Mouse (Mus musculus): Measurements from ENCODE around the gene Zfp189. TPM values are rescaled to one million over a fixed set of nuclear protein-coding genes. Genes with fewer than 3 reads are reported as not detected.
A peak's percentile ranks its signal among the peaks of the same experiment; 100 is the strongest.
"Not testable (repeated sequence)": the region's sequence is repeated elsewhere in the genome, so short reads cannot be mapped to it uniquely, and the experiment has no call there.

Gene Zfp189
- total and polyA plus RNA-seq, 3 experiments = 1.5 to 17.0 (median 8.4) TPM

GRCm38 (mm10) chr4:49509183-49509582, 11.8 kb upstream of the Zfp189 start:
- no peak for DNase-seq (ENCODE audit: low spot score)
- no peaks in the 10 kb centered on the region for H3K27me3 ChIP-seq (ENCODE audit: insufficient read depth, low read length)
- H3K9me3 ChIP-seq (replicated peaks) = no peaks in the 10 kb centered on the region
- H3K4me1 ChIP-seq (ENCODE audit: insufficient read depth, low read depth, low read length) = peaks cover 4% of the 10 kb centered on the region
- ATAC-seq (ENCODE audit: extremely low read depth, insufficient number of reproducible peaks, low FRiP score, poor library complexity, severe bottlenecking) = no peak
- H3K4me3 ChIP-seq (ENCODE audit: low read depth, low read length) = no peak overlapping the region
- peaks cover 27% of the 10 kb centered on the region for H3K36me3 ChIP-seq (replicated peaks)
- TF ChIP-seq GATA2 (IDR thresholded peaks at IDR 0.05; ENCODE audit: borderline replicate concordance, low read depth, low read length) (no peak), POLR2AphosphoS5 (IDR thresholded peaks at IDR 0.05; ENCODE audit: insufficient replicate concordance, low read depth, low read length) (no peak), CTCF (IDR thresholded peaks at IDR 0.05; ENCODE audit: low read depth, low read length) (no peak), TAL1 (conservative IDR thresholded peaks at IDR 0.05; ENCODE audit: low read depth, low read length) (no peak), GATA1 (IDR thresholded peaks at IDR 0.05; ENCODE audit: borderline replicate concordance, low read length) (no peak)

DNA sequence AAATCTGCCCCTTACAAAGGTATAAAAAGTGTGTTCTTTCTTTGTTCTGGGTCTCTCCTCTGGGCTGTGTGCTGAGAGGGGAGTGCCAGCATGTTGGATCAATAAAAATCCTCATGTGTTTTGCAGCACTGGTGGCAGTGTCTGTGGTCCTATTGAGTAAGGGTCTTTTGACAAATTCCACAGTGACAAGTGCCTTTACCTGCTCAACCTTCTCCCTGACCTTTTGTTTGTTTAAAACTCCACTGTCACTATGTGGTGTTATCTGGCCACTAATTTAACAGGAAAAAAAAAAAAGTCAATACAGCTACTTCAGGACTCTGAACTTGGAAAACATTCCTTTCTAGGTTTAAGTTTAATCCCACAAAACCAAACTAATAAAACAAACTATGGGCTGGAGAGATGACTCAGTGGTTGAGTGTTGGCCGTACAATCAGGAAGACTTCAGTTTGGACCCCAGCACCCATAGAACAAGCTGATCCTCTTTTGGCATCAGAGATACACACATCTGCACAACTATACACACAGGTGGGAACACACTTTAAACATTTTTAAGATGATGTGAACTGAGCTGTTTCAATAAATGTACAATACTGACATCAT, 10.6 kb upstream of the Zfp189 start:
- H3K9me3 ChIP-seq (replicated peaks); DNase-seq (ENCODE audit: low spot score); ATAC-seq (ENCODE audit: extremely low read depth, insufficient number of reproducible peaks, low FRiP score, poor library complexity, severe bottlenecking); H3K4me1 ChIP-seq (ENCODE audit: insufficient read depth, low read depth, low read length); H3K27me3 ChIP-seq (ENCODE audit: insufficient read depth, low read length); H3K4me3 ChIP-seq (ENCODE audit: low read depth, low read length): not testable (repeated sequence)
- peaks cover 37% of the 10 kb centered on the region for H3K36me3 ChIP-seq (replicated peaks)

DNA sequence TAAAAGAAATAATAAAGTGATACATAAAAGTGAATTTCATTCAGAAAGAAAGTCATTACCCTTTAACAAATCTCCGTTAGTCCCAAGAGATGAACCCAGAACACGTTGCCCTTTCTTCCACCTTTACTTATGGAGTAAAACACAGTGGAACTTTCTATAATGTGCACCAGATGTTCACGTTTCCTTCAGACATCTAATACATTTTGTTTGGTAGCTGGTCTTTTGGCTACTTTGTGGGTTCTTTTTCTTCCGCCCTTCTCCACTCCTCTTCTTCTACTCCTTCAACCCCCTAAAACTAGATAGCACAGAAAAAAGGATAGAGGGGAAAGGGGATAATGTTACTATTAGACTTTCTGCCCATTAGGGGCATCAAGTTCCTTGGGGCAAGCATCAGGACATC, 8.3 kb upstream of the Zfp189 start:
- peaks cover 5% of the 10 kb centered on the region; the same call in 1 of the 2 replicates for H3K4me1 ChIP-seq (ENCODE audit: insufficient read depth, low read depth, low read length)
- no peaks in the 10 kb centered on the region for H3K27me3 ChIP-seq (ENCODE audit: insufficient read depth, low read length)
- DNase-seq (ENCODE audit: low spot score) (no peak), ATAC-seq (ENCODE audit: extremely low read depth, insufficient number of reproducible peaks, low FRiP score, poor library complexity, severe bottlenecking) (no peak)
- no peaks in the 10 kb centered on the region for H3K9me3 ChIP-seq (replicated peaks)
- H3K4me3 ChIP-seq (ENCODE audit: low read depth, low read length) = no peak overlapping the region
- H3K36me3 ChIP-seq (replicated peaks) = peaks cover 46% of the 10 kb centered on the region
- TF ChIP-seq GATA2 (IDR thresholded peaks at IDR 0.05; ENCODE audit: borderline replicate concordance, low read depth, low read length) = no peak
- no peak for TF ChIP-seq CTCF (IDR thresholded peaks at IDR 0.05; ENCODE audit: low read depth, low read length)
- no peak for TF ChIP-seq GATA1 (IDR thresholded peaks at IDR 0.05; ENCODE audit: borderline replicate concordance, low read length)

- Histone ChIP-seq H3K9me3 (replicated peaks) (no peaks in the 10 kb centered on the region), H3K4me3 (ENCODE audit: low read depth, low read length) (no peak overlapping the region), H3K4me1 (ENCODE audit: insufficient read depth, low read depth, low read length) (peaks cover 19% of the 10 kb centered on the region), H3K27me3 (ENCODE audit: insufficient read depth, low read length) (no peaks in the 10 kb centered on the region), H3K36me3 (replicated peaks) (peaks cover 56% of the 10 kb centered on the region)
- no peak for DNase-seq (ENCODE audit: low spot score)
- no peak for TF ChIP-seq CTCF (IDR thresholded peaks at IDR 0.05; ENCODE audit: low read depth, low read length)
- TF ChIP-seq TAL1 (conservative IDR thresholded peaks at IDR 0.05; ENCODE audit: low read depth, low read length) = no peak
- no peak for TF ChIP-seq GATA2 (IDR thresholded peaks at IDR 0.05; ENCODE audit: borderline replicate concordance, low read depth, low read length)
- TF ChIP-seq GATA1 (IDR thresholded peaks at IDR 0.05; ENCODE audit: borderline replicate concordance, low read length) = no peak
- TF ChIP-seq POLR2AphosphoS5 (IDR thresholded peaks at IDR 0.05; ENCODE audit: insufficient replicate concordance, low read depth, low read length) = no peak
- ATAC-seq (ENCODE audit: extremely low read depth, insufficient number of reproducible peaks, low FRiP score, poor library complexity, severe bottlenecking) = no peak
These were observed 6.5 kb upstream of the Zfp189 start for GRCm38 (mm10) chr4:49514441-49514840.

DNA sequence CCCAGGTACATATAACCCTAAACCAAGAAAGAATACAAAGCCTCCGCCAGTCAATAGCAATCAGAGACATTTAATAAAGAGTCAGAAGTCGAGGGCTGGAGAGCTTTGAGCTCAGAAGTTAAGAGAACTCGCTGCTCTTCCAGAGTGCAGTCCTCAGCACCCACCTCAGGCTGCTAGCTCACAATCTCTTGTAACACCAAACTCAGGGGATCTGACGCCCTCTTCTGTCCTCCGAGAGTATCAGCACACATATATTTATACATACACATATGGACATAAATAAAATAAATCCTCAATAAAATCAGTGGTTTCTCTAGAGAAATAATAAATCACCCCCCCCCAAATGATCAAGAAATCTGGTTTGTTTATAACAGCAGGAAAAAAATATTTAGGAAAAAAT, 1.5 kb upstream of the Zfp189 start:
- DNase-seq (ENCODE audit: low spot score) = no peak
- Histone ChIP-seq H3K9me3 (replicated peaks) (no peaks in the 10 kb centered on the region), H3K4me3 (ENCODE audit: low read depth, low read length) (peak overlapping the region; percentile 31; the same call in 1 of the 2 replicates), H3K4me1 (ENCODE audit: insufficient read depth, low read depth, low read length) (peaks cover 30% of the 10 kb centered on the region), H3K27me3 (ENCODE audit: insufficient read depth, low read length) (no peaks in the 10 kb centered on the region), H3K36me3 (replicated peaks) (peaks cover 41% of the 10 kb centered on the region)
- no peak for ATAC-seq (ENCODE audit: extremely low read depth, insufficient number of reproducible peaks, low FRiP score, poor library complexity, severe bottlenecking)
- TF ChIP-seq TAL1 (conservative IDR thresholded peaks at IDR 0.05; ENCODE audit: low read depth, low read length) (no peak), GATA2 (IDR thresholded peaks at IDR 0.05; ENCODE audit: borderline replicate concordance, low read depth, low read length) (no peak), CTCF (IDR thresholded peaks at IDR 0.05; ENCODE audit: low read depth, low read length) (no peak), POLR2AphosphoS5 (IDR thresholded peaks at IDR 0.05; ENCODE audit: insufficient replicate concordance, low read depth, low read length) (no peak), GATA1 (IDR thresholded peaks at IDR 0.05; ENCODE audit: borderline replicate concordance, low read length) (no peak)

GRCm38 (mm10) chr4:49521346-49521745, 370 bp downstream of the Zfp189 start:
- peaks cover 35% of the 10 kb centered on the region for H3K36me3 ChIP-seq (replicated peaks)
- H3K4me1 ChIP-seq (ENCODE audit: insufficient read depth, low read depth, low read length) = peaks cover 30% of the 10 kb centered on the region
- H3K9me3 ChIP-seq (replicated peaks) = no peaks in the 10 kb centered on the region
- peak; percentile 9 for ATAC-seq (ENCODE audit: extremely low read depth, insufficient number of reproducible peaks, low FRiP score, poor library complexity, severe bottlenecking)
- no peaks in the 10 kb centered on the region for H3K27me3 ChIP-seq (ENCODE audit: insufficient read depth, low read length)
- TF ChIP-seq GATA1 (IDR thresholded peaks at IDR 0.05; ENCODE audit: borderline replicate concordance, low read length) (no peak), POLR2AphosphoS5 (IDR thresholded peaks at IDR 0.05; ENCODE audit: insufficient replicate concordance, low read depth, low read length) (no peak), GATA2 (IDR thresholded peaks at IDR 0.05; ENCODE audit: borderline replicate concordance, low read depth, low read length) (no peak)
- DNase-seq (ENCODE audit: low spot score) = peak; percentile 8
- peak overlapping the region; percentile 78 for H3K4me3 ChIP-seq (ENCODE audit: low read depth, low read length)

DNA sequence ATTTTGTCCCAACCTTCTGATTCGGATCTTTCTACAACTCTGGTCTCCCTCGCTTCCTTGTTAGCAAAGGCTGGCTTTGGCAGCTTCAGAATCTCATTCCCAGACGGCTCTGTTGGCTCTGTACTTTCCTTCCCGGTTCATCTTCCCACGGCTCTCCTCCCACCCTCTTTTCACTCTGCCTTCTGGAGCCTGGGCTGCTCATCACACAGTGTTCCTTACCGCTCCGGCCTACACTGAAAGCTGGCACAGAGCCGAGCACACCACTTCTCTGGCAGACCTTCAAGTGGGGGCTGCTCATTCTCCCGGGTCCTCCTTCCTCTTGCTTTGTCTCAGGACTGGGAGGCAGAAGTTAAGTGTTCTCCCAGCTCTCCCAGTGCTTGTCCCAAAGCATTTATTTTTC, 1.6 kb downstream of the Zfp189 start:
- ATAC-seq (ENCODE audit: extremely low read depth, insufficient number of reproducible peaks, low FRiP score, poor library complexity, severe bottlenecking) (no peak), DNase-seq (ENCODE audit: low spot score) (no peak)
- Histone ChIP-seq H3K27me3 (ENCODE audit: insufficient read depth, low read length) (no peaks in the 10 kb centered on the region), H3K4me3 (ENCODE audit: low read depth, low read length) (no peak overlapping the region), H3K36me3 (replicated peaks) (peaks cover 28% of the 10 kb centered on the region), H3K9me3 (replicated peaks) (no peaks in the 10 kb centered on the region), H3K4me1 (ENCODE audit: insufficient read depth, low read depth, low read length) (peaks cover 26% of the 10 kb centered on the region)
- TF ChIP-seq GATA1 (IDR thresholded peaks at IDR 0.05; ENCODE audit: borderline replicate concordance, low read length) (no peak), TAL1 (conservative IDR thresholded peaks at IDR 0.05; ENCODE audit: low read depth, low read length) (no peak), GATA2 (IDR thresholded peaks at IDR 0.05; ENCODE audit: borderline replicate concordance, low read depth, low read length) (no peak), CTCF (IDR thresholded peaks at IDR 0.05; ENCODE audit: low read depth, low read length) (no peak), POLR2AphosphoS5 (IDR thresholded peaks at IDR 0.05; ENCODE audit: insufficient replicate concordance, low read depth, low read length) (no peak)

Measured in G1E (cell line).